Mouse (Mus musculus) thymus, postnatal 14 days (tissue): Measurements from ENCODE around the gene Eepd1.

Experiments used
- DNase-seq: peaks from one replicate; pipeline ENCODE4 v3.0.0; 2021

Gene Eepd1

GRCm38 (mm10) chr9:25583621-25584020 lies 102.3 kb downstream of the Eepd1 start:
- DNase-seq, result no peak

- DNase-seq, result no peak
These were observed 104.3 kb downstream of the Eepd1 start for GRCm38 (mm10) chr9:25585614-25586013.

GRCm38 (mm10) chr9:25588581-25588980 lies 107.2 kb downstream of the Eepd1 start:
- DNase-seq, result no peak

- no peak for DNase-seq
These were observed 109.4 kb downstream of the Eepd1 start for GRCm38 (mm10) chr9:25590740-25591139.

GRCm38 (mm10) chr9:25591390-25592354 lies 110.3 kb downstream of the Eepd1 start:
- DNase-seq, result peak; percentile 53

GRCm38 (mm10) chr9:25592355-25592955 lies 111.1 kb downstream of the Eepd1 start:
- no peak for DNase-seq

GRCm38 (mm10) chr9:25624744-25625143 lies 143.4 kb downstream of the Eepd1 start:
- no peak for DNase-seq

GRCm38 (mm10) chr9:25629531-25630099 lies 148.3 kb downstream of the Eepd1 start:
- DNase-seq, result no peak
